Mouse (Mus musculus) liver, embryonic 14.5 days (tissue): Measurements from ENCODE around the gene Krtap1-5.
"Not testable (repeated sequence)": the region's sequence is repeated elsewhere in the genome, so short reads cannot be mapped to it uniquely, and the experiment has no call there.

Experiments used
- CTCF ChIP-seq: IDR thresholded peaks from 2 replicates; pipeline ENCODE4 v1.5.1; 2016; ENCODE audit warnings: antibody characterized with exemption, low read depth, control low read depth
- EP300 ChIP-seq: IDR thresholded peaks from 2 replicates; pipeline ENCODE4 v1.6.1; 2016; ENCODE audit warnings: antibody characterized with exemption, low read depth

DNA sequence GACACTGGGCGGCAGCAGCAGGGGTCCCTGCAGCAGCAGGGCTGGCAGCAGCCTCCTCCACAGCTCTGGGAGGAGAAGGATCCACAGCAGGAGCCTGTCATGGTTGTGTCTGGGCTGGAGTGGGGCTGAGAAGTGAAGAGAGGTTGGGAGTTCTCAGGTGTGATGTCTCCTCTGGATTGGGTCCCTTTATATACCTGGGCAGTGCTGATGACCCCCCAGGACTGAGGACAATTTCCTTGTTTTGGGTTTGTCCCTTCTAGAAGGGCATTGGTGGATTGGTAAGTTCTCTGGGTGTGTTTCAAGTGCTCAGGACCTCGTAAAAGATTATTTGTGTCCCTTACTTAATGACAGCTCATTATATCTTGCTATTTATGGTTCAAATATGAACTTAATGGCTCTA is 29.3 kb upstream of the Krtap1-5 start, which contains the start of gene Gm11937:
- not testable (repeated sequence) for TF ChIP-seq CTCF, EP300
